Mouse (Mus musculus) brain, embryonic 14.5 days (tissue): Measurements from ENCODE around the gene Eepd1.

ENCODE experiments used
- CTCF ChIP-seq: fragments of 200-500 bp; IDR thresholded peaks from 2 replicates; pipeline ENCODE4 v1.5.1; 2012; ENCODE audit warnings: inconsistent platforms, mild to moderate bottlenecking, moderate library complexity, borderline replicate concordance; ENCODE audit not compliant: insufficient read depth, insufficient read length; ENCODE audit errors: extremely low read depth
- POLR2A ChIP-seq: fragments of 200-500 bp; IDR thresholded peaks from 2 replicates; pipeline ENCODE4 v1.6.1; 2012; ENCODE audit warnings: mild to moderate bottlenecking, inconsistent platforms, borderline replicate concordance; ENCODE audit not compliant: poor library complexity, insufficient read depth, insufficient read length, severe bottlenecking; ENCODE audit errors: extremely low read depth

- TF ChIP-seq CTCF (no peak), POLR2A (no peak)
Measured at GRCm38 (mm10) chr9:25485406-25485805, 4.1 kb downstream of the Eepd1 start.
